Mouse (Mus musculus) cerebellum, adult 2 months (tissue): ENCODE results near the gene Cenpm. TPM values are rescaled to one million over a fixed set of nuclear protein-coding genes. Genes with fewer than 3 reads are reported as not detected.

Experiments
- DNase-seq, 2 experiments: peaks; one replicate each; pipeline ENCODE4 v3.0.0; 2021
- H3K27ac ChIP-seq: fragments of 200-500 bp; 2 replicates; pipeline ENCODE4 v1.5.1; 2012; ENCODE audit warnings: low read length, control low read depth, inconsistent platforms; ENCODE audit not compliant: insufficient read depth
- H3K27me3 ChIP-seq: fragments of 200-500 bp; 2 replicates; pipeline ENCODE4 v1.6.1; 2012; ENCODE audit warnings: inconsistent platforms, mild to moderate bottlenecking, low read length, moderate library complexity; ENCODE audit not compliant: control insufficient read depth, insufficient read depth
- H3K4me1 ChIP-seq: fragments of 200-500 bp; 2 replicates; pipeline ENCODE4 v1.6.1; 2011; ENCODE audit warnings: low read length; ENCODE audit not compliant: control insufficient read depth, insufficient read depth
- H3K4me3 ChIP-seq: fragments of 200-500 bp; replicated peaks from 2 replicates; pipeline ENCODE3; 2011; ENCODE audit warnings: mild to moderate bottlenecking, low read depth, low read length, control low read depth; ENCODE audit not compliant: insufficient read depth
- CTCF ChIP-seq: fragments of 200-500 bp; IDR thresholded peaks from 2 replicates; pipeline ENCODE4 v1.5.1; 2011; ENCODE audit warnings: low read depth, mild to moderate bottlenecking, control low read depth, low read length, moderate library complexity, borderline replicate concordance; ENCODE audit not compliant: insufficient read depth
- POLR2A ChIP-seq: fragments of 200-500 bp; IDR thresholded peaks from 2 replicates; pipeline ENCODE4 v1.6.1; 2011; ENCODE audit warnings: low read length, control low read depth, borderline replicate concordance; ENCODE audit not compliant: insufficient read depth
- WGBS: fragments of 180-500 bp; shearing (Covaris S2); methylation state at CpG from one replicate; pipeline ENCODE4 v1.1.7; 2018; 5-methylcytosine and 5-hydroxymethylcytosine counted together
- polyA plus RNA-seq: library from polyadenylated mRNA; depleted of rRNA; stranded (reverse); fragments of >200 nt; gene quantifications from 2 replicates; pipeline ENCODE4 v1.2.3, GENCODE M21; 2012

The Cenpm gene
- polyA plus RNA-seq, 1 experiment: 3.6 TPM

- Histone ChIP-seq H3K4me3 (peak overlapping the region; percentile 93), H3K27ac (peak overlapping the region; percentile 93), H3K4me1 (peaks cover 60% of the 10 kb centered on the region), H3K27me3 (no peaks in the 10 kb centered on the region)
- peak; percentile 88 to 91 for DNase-seq
- peak; percentile 90 for TF ChIP-seq POLR2A
- no peak for TF ChIP-seq CTCF
- WGBS: under 1% methylated on average over 86 of the region's 86 CpGs
These were observed 30.7 kb upstream of the Cenpm start for GRCm38 (mm10) chr15:82274927-82275901.

- Histone ChIP-seq H3K4me1 (peaks cover 64% of the 10 kb centered on the region), H3K4me3 (peak within 1 kb of the TSS; percentile 93), H3K27me3 (no peaks in the 10 kb centered on the region), H3K27ac (peak within 1 kb of the TSS; percentile 93)
- WGBS: 19% methylated on average over 6 of the region's 6 CpGs
- no peak for DNase-seq
- TF ChIP-seq POLR2A: no peak
- TF ChIP-seq CTCF: no peak
These were observed 30.0 kb upstream of the Cenpm start, which contains the start of gene Sept3 for GRCm38 (mm10) chr15:82274593-82274926. TSS of gene Sept3 (plus strand) at chr15:82274893.

- H3K4me3 ChIP-seq: no peak overlapping the region
- peaks cover 59% of the 10 kb centered on the region for H3K4me1 ChIP-seq
- peak; percentile 63 to 78 for DNase-seq
- H3K27ac ChIP-seq: peak overlapping the region; percentile 27; the same call in 1 of the 2 replicates
- no peak for TF ChIP-seq CTCF
- TF ChIP-seq POLR2A: no peak
- WGBS: 16% methylated on average over 6 of the region's 6 CpGs
- H3K27me3 ChIP-seq: no peaks in the 10 kb centered on the region
These were observed 27.7 kb upstream of the Cenpm start for GRCm38 (mm10) chr15:82272295-82272694.

GRCm38 (mm10) chr15:82271201-82271600, 26.7 kb upstream of the Cenpm start:
- DNase-seq: peak; percentile 82 to 84
- no peak overlapping the region for H3K27ac ChIP-seq
- no peaks in the 10 kb centered on the region for H3K27me3 ChIP-seq
- H3K4me3 ChIP-seq: no peak overlapping the region
- TF ChIP-seq CTCF (peak; percentile 91), POLR2A (no peak)
- 1% methylated on average over 5 of the region's 5 CpGs for WGBS
- H3K4me1 ChIP-seq: peaks cover 50% of the 10 kb centered on the region

- TF ChIP-seq CTCF: no peak
- no peak for TF ChIP-seq POLR2A
These were observed 24.2 kb upstream of the Cenpm start for GRCm38 (mm10) chr15:82268783-82269182.

GRCm38 (mm10) chr15:82268185-82268584, 23.6 kb upstream of the Cenpm start:
- no peak overlapping the region for H3K4me3 ChIP-seq
- no peaks in the 10 kb centered on the region for H3K27me3 ChIP-seq
- 33% methylated on average over 3 of the region's 3 CpGs for WGBS
- TF ChIP-seq CTCF (no peak), POLR2A (no peak)
- peak in 1 of 2 experiments; percentile 21 for DNase-seq
- peaks cover 48% of the 10 kb centered on the region for H3K4me1 ChIP-seq
- peak overlapping the region; percentile 15; the same call in 1 of the 2 replicates for H3K27ac ChIP-seq

More at GRCm38 (mm10) chr15:82268783-82269182, 24.2 kb upstream of the Cenpm start:
- Histone ChIP-seq H3K27me3 (no peaks in the 10 kb centered on the region), H3K27ac (peak overlapping the region; percentile 15), H3K4me1 (peaks cover 49% of the 10 kb centered on the region), H3K4me3 (no peak overlapping the region)
- peak; percentile 67 to 85 for DNase-seq
- 5% methylated on average over 9 of the region's 9 CpGs for WGBS

GRCm38 (mm10) chr15:82266356-82266755, 21.8 kb upstream of the Cenpm start:
- peak; percentile 62 to 82 for DNase-seq
- no peaks in the 10 kb centered on the region for H3K27me3 ChIP-seq
- no peak overlapping the region for H3K27ac ChIP-seq
- peaks cover 32% of the 10 kb centered on the region for H3K4me1 ChIP-seq
- TF ChIP-seq POLR2A: no peak
- TF ChIP-seq CTCF: peak; percentile 90
- no peak overlapping the region for H3K4me3 ChIP-seq
- WGBS: 7% methylated on average over 6 of the region's 6 CpGs
